Mouse (Mus musculus): ENCODE data around the gene Dync1li1. TPM values are rescaled to one million over a fixed set of nuclear protein-coding genes. Genes with fewer than 3 reads are reported as not detected.
"Not testable (repeated sequence)": the region's sequence is repeated elsewhere in the genome, so short reads cannot be mapped to it uniquely, and the experiment has no call there.

Gene Dync1li1
- total RNA-seq, 2 experiments from 2014 or later: 33.7 to 36.5 TPM

- no peak overlapping the region for H3K27ac ChIP-seq
- DNase-seq: no peak
- peak; percentile 20; the same call in 1 of the 2 replicates for TF ChIP-seq CTCF (IDR thresholded peaks at IDR 0.05)
- H3K4me3 ChIP-seq: no peak overlapping the region
- intact Hi-C loops (cut with DNase I): no loop called here
Measured at GRCm38 (mm10) chr9:114710345-114710744, 21.8 kb downstream of the Dync1li1 start.

- no peak overlapping the region for H3K4me3 ChIP-seq
- no peak for DNase-seq
- no peak for TF ChIP-seq CTCF (IDR thresholded peaks at IDR 0.05)
- intact Hi-C loops (cut with DNase I): no loop called here
- no peak overlapping the region for H3K27ac ChIP-seq
Measured at GRCm38 (mm10) chr9:114713481-114713880, 24.9 kb downstream of the Dync1li1 start.

- intact Hi-C loops (cut with DNase I): no loop called here
- Histone ChIP-seq H3K4me3 (no peak overlapping the region), H3K27ac (no peak overlapping the region)
- no peak for TF ChIP-seq CTCF (IDR thresholded peaks at IDR 0.05)
- DNase-seq: no peak
Measured at GRCm38 (mm10) chr9:114716677-114717331, 28.2 kb downstream of the Dync1li1 start.

GRCm38 (mm10) chr9:114727315-114727714 lies 38.7 kb downstream of the Dync1li1 start:
- Histone ChIP-seq H3K27ac (no peak overlapping the region), H3K4me3 (no peak overlapping the region)
- intact Hi-C loops (cut with DNase I): loop anchor here (1.0 kb wide), 1 partner anchor 79 kb away; no protein-coding TSS in a partner anchor
- TF ChIP-seq CTCF (IDR thresholded peaks at IDR 0.05): peak; percentile 76
- peak; percentile 33 for DNase-seq

GRCm38 (mm10) chr9:114728432-114728831 lies 39.8 kb downstream of the Dync1li1 start:
- H3K27ac ChIP-seq; intact Hi-C loops (cut with DNase I); DNase-seq; H3K4me3 ChIP-seq: not testable (repeated sequence)

- TF ChIP-seq CTCF (IDR thresholded peaks at IDR 0.05): no peak
- intact Hi-C loops (cut with DNase I): loop anchor here (5.0 kb wide), 1 partner anchor 43 kb away; the partner anchor contains the start of gene Dync1li1
- DNase-seq: no peak
- H3K4me3 ChIP-seq: peak overlapping the region; percentile 90
- H3K27ac ChIP-seq: peak overlapping the region; percentile 95
Measured at GRCm38 (mm10) chr9:114729911-114730805, 41.6 kb downstream of the Dync1li1 start.

- H3K27ac ChIP-seq: peak within 1 kb of the TSS; percentile 95
- DNase-seq: peak; percentile 98
- H3K4me3 ChIP-seq: peak within 1 kb of the TSS; percentile 90
- intact Hi-C loops (cut with DNase I): loop anchor here (5.0 kb wide), 1 partner anchor 44 kb away; the partner anchor contains the start of gene Dync1li1
- TF ChIP-seq CTCF (IDR thresholded peaks at IDR 0.05): peak; percentile 58
Measured at GRCm38 (mm10) chr9:114731011-114731755, 42.6 kb downstream of the Dync1li1 start, which contains the start of gene Cmtm6. TSS of gene Cmtm6 (plus strand) at chr9:114731116.

DNA sequence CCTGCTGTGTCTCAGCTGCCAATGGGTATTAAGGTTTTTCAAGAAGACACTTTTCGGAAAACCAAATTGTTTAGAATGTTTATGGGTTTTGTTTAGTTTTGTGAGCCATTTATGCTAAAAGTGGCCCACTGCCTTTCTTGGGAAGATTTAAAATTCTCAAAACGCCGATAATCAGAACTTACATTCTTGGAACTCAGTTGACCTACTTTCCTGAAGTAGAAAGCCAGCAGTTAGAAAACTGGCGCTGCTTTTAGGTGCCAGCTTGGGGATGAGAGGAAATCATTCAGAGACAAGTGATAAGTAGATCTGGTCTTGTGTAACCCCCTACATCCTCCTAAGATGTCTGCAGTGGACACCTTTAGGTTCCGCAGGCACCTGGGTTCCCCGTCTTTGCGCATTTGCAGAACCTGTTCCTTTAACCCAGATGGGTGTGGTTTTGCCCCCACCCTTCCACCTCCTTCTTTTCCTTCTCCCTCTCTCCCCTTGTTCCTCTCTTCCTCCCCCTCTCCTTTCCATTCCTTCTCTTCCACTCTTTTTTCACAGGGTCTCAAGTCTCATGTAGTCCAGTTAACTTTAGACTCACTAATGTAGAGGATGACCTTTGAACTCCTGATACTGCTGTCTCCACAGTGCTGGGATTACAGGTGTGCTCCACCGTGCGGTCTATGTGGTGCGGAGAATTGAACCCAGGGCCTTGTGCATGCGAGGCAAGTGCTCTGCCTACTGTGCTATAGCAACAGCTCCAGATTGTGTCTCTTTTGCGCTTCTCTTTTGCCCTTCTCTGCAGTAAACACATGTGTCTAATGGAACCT lies 43.5 kb downstream of the Dync1li1 start:
- Histone ChIP-seq H3K27ac (peak overlapping the region; percentile 95), H3K4me3 (peak overlapping the region; percentile 90)
- no peak for DNase-seq
- TF ChIP-seq CTCF (IDR thresholded peaks at IDR 0.05): no peak
- intact Hi-C loops (cut with DNase I): loop anchor here (5.0 kb wide), 1 partner anchor 45 kb away; the partner anchor contains the start of gene Dync1li1

DNA sequence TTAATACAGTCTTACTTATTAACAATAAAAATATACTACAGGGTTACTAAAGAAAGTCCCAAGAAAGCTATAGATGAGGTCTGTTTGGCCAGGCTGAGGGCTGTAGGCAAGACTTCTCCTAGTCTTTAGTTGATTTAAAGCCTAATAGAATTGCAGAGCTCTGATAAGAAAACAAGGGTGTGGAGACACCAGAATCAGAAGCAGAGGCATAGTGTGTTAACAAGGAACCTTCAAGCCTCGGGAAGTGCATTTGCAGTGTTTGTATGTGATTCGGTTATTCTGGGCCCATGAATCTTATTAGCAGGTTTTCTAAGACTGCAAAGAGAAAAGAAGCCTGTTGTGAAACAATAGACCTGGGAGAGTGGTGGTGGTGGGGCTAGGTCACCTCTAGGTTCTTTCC lies 44.6 kb downstream of the Dync1li1 start:
- intact Hi-C loops (cut with DNase I): loop anchor here (5.0 kb wide), 1 partner anchor 46 kb away; the partner anchor contains the start of gene Dync1li1
- no peak overlapping the region for H3K4me3 ChIP-seq
- TF ChIP-seq CTCF (IDR thresholded peaks at IDR 0.05): no peak
- H3K27ac ChIP-seq: no peak overlapping the region
- DNase-seq: no peak

DNA sequence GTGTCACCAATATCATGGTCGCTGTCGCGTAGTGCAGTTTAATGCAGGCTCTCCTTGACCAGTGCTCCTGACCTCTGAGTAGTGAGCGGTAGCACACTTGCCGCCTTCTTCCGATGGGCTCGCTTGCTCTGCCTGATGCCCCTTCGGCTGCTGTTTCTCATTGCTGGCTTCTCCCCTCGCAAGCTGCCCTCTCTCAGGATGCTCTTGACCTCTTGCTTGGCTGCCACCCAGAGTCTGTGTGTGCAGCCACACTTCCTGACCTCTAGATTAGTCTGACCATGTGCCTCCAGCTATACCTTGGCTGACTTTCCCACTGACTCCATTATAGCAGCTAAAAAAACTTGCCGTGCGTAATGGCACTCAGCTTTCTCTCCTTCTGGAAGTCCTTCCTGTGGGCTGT lies 47.9 kb downstream of the Dync1li1 start:
- intact Hi-C loops (cut with DNase I): no loop called here
- Histone ChIP-seq H3K4me3 (no peak overlapping the region), H3K27ac (peak overlapping the region; percentile 46; the same call in 1 of the 2 replicates)
- TF ChIP-seq CTCF (IDR thresholded peaks at IDR 0.05): no peak
- DNase-seq: peak; percentile 39

DNA sequence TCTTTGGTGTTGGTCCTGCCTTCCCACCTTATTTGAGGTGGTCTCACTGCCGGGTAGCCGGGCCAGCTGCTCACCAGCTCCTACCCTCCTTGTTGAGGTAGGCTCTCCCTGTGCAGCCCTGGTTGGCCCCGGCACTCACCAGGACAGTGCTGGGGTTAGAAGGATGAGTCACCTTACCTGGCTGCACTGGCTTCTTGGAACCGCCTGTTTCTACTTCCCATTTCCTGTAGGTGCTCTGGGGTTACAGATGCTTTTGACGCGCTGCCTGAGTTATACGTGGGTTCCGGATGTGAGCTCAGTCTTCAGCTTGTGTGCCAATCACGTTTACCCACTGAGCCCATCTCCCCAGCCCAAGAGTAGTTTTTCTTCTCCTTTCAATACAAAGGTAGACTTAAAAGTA lies 51.7 kb downstream of the Dync1li1 start:
- no peak for DNase-seq
- Histone ChIP-seq H3K27ac (no peak overlapping the region; the same call in 1 of the 2 replicates), H3K4me3 (no peak overlapping the region)
- intact Hi-C loops (cut with DNase I): no loop called here
- no peak for TF ChIP-seq CTCF (IDR thresholded peaks at IDR 0.05)
